Mouse (Mus musculus): ENCODE results near the gene Phldb3.

DNA sequence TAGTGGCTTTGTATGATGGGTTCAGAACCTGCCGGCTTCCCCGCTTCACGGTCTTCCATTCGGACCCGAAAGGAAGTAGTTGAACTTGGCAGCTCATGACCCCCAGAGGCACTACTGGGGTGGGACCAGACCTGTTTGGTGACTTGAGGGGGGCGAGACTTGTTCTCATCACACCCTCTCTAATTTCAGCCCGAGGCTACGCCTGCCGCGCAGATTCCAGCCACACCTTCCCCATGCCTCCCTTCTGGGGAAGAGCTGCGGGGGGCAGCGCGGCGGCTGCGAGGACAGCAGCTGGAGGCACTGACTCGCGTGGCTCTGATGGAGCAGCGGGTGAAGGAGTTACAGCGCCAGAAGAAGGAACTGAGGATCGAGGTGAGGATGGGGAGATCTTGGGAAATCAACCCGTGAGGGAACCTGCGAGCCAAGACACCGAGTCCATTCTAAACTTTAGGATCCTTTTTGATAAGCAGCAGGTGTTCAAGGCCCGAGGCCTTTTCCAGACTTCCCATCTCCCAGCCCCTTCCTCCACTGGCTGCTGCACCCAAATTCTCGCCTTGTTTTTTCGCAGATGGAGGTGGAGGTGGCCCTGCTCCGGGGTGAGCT lies 1.8 kb downstream of the Phldb3 start:
- TF ChIP-seq CTCF (IDR thresholded peaks at IDR 0.05; ENCODE audit: extremely low read depth, insufficient read depth, insufficient read length, insufficient replicate concordance), result no peak
- no peak for TF ChIP-seq POLR2A (IDR thresholded peaks at IDR 0.05; ENCODE audit: low read depth, low read length)
